Mouse (Mus musculus) heart, adult 8-10 months (tissue): ENCODE measurements around the gene Adora3. TPM values are rescaled to one million over a fixed set of nuclear protein-coding genes. Genes with fewer than 3 reads are reported as not detected.

ENCODE experiments used
- DNase-seq: peaks from one replicate; pipeline ENCODE4 v3.0.0; 2022; ENCODE audit warnings: low spot score
- total RNA-seq, 4 experiments: library from RNA; stranded (reverse); gene quantifications; 2 replicates each; pipeline ENCODE4 v1.2.4; 2022

Gene Adora3
- total RNA-seq, 4 experiments from 2014 or later: 0.25 to 0.44 (median 0.32) TPM; not detected in 1

DNA sequence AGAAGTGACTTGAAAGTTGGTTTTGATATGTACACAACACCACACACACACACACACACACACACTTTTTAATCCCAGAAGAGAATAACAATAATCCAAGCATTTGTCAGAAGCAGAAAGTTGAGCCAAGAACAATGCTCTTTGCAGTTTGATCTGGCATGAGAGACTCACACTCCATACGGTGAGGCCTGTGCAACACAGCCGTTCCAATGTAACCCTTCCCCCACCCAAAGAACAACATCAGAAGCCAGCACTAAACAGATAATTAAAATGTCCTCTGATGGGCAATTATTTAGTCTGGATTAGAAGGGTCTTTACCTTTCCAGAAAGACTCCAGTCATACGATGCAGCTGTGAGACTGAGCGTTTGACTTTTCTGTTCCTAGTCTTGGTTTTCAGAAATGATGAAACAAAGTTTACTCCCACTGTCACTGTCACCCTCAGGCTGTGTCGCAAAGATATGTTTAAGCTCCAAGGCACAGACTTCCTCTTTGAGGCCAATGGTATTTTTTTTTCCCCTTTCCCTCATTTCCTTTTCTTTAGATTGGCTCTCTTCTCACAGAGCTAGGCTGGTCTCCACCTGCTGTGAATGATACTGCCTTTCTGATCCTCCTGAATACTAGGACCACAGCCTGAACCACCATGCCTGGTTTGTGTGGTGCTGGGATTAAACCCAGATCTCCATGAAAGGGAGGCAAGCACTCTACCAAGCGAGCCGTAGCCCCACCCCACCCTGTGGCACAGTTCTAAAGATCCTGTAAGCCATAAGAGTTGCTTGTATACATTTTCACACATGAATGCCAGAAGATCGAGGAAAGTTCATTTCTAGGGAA, 61.8 kb downstream of the Adora3 start, which contains the start of gene I830077J02Rik:
I830077J02Rik (minus strand) TSS at position 425 of the 832 bp plus-strand sequence.
- DNase-seq: no peak

DNA sequence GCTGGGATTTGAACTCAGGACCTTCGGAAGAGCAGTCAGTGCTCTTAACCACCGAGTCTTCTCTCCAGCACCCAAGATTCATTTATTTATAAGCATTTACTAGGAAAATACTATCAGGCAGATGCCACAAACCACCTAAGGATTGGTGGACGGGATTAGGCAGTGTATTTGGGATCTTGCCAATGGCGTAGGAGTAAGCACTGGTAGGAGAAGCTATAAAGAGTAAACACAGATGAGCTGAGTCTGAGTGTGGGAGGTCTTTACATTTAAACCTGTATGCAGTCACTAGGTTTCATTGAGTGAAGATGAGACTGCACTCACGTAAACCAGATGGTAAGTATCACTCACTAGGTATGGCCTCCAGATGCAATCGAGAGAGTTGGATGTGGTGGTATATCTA, 63.3 kb downstream of the Adora3 start:
- DNase-seq: no peak

DNA sequence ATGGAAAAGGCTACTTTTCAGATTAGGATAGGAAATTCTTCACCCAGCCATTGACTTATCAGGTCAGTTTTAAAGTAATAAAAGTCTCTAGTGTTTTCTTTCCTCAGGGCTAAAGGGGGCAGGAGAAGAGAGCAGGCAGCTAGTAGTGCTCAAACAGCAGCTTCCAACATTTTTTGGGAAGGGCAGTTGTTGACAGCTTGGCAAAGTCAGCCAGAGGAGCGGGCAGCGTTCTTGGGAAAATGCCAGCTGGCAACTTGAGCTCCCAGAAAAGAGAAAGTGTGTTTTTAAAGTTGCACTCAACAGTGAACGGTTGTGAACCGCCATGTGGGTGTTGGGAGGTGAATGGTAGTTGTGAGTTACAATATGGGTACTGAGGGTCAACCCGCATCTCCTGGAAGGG, 64.4 kb downstream of the Adora3 start:
- DNase-seq: peak; percentile 58

DNA sequence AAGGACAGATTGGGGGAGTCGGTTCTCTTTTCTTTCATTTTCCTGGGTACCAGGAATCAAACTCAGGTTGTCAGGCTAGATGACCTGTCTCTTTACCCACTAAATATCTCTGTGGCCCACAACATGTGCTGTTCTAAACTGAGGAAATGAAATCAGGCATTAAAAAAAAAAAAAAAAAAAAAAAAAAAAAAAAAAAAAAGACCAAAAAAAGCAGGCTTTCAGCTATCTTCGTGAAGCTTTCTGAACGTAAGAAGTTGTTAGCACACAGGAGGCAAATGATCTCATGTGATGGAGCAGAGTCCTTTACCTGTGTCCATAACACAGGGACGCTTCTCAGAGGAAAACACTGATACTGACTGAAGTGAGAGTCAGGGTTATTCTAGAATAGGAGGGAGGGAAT, 65.5 kb downstream of the Adora3 start:
- no peak for DNase-seq

DNA sequence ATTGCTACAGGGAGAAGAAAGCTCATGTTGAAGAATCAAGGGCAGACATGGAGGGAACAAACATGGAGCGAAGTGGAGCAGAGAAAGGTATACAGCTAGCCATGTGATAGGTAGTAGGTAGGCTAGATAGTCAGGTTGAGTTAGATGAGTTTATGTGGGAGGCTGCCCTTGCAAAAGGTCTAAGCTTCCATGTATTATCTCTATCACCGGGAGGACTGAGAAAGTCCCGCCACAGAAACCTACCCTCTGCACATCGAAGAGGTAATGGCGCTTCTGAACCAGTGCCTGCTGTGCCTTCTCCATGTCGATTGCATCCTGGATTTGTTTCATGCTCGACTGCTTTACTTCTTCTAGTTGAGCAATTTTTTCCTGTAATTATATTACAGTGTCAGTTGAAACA, 80.7 kb downstream of the Adora3 start:
- no peak for DNase-seq

DNA sequence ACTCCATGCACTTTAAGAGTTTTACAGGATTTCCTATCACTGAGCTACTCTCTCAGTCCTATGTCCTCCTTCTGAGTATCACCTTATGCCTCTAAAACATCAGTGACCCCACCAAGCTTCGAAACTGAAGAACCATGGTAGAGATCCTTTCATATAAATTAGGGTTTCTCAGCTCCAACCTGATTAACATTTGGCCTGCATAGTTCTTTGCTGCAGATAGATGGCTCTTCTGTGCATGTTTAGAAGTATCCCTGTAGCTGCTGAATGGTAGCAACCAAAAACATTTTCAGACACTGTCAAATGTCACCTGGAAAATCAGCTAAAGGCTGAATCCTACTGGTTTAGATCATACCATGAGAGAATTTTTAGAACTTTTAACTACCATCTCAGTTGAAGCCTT, 86.6 kb downstream of the Adora3 start:
- DNase-seq: no peak

DNA sequence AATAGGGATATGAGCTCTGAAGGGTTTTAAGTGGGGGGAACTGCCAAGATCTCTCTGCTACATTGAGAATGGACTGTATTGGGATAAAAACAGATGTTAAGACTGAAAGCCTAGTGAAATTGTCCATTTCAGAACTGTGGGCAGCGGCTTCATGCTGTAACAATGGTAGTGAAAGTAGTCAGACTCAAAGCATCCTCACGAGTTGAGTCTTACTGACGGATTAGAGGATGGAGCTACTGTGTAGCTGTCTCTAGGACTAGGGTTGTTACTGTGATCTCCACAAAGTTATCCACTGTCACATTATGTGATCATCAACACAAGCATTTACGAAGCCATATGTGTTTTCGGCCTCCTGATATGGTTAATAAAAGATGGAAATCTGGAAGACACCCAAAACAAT, 87.5 kb downstream of the Adora3 start:
- no peak for DNase-seq

Other genes starting within 250 kb of the Adora3 start
- 10 to 100 TPM in 2 of 4 experiments, 1 to 10 TPM in 2; 9.0 to 11.7 (median 10.7) TPM for gene Ddx20, start 183.3 kb upstream of the Adora3 start, total RNA-seq
- gene Inka2, start 166.3 kb upstream of the Adora3 start, total RNA-seq: 10 to 100 TPM; 13.8 to 20.0 (median 16.1) TPM
- gene Rap1a, start 69.5 kb upstream of the Adora3 start, total RNA-seq: 100 to 1,000 TPM in 2 of 4 experiments, 10 to 100 TPM in 2; 86.5 to 102 (median 97.8) TPM
- gene Tmigd3, start within 50 bp of the Adora3 start, total RNA-seq: under 1 TPM in 3 of 4 experiments, not detected in 1; 0.27 to 0.62 (median 0.41) TPM
- 1 to 10 TPM in 1 of 4 experiments, under 1 TPM in 3; 0.28 to 1.3 (median 0.42) TPM for gene I830077J02Rik, start 61.8 kb downstream of the Adora3 start, total RNA-seq
- gene Wdr77, start 88.5 kb downstream of the Adora3 start, total RNA-seq: 10 to 100 TPM; 40.6 to 49.7 (median 45.1) TPM
- 1,000 to 10,000 TPM; 1,049 to 1,242 (median 1,155) TPM for gene Atp5f1, start 89.2 kb downstream of the Adora3 start, total RNA-seq
- under 1 TPM; 0.22 to 0.69 (median 0.53) TPM for gene Ovgp1, start 102.9 kb downstream of the Adora3 start, total RNA-seq
- gene Pifo, start 143.8 kb downstream of the Adora3 start, total RNA-seq: not detected
- under 1 TPM in 2 of 4 experiments, not detected in 2; 0.29 to 0.38 TPM for gene Chil5, start 162.0 kb downstream of the Adora3 start, total RNA-seq
- gene Chia1, start 242.4 kb downstream of the Adora3 start, total RNA-seq: not detected